Mouse (Mus musculus) liver, embryonic 12.5 days (tissue): Measurements from ENCODE around the gene Ctsl. TPM values are rescaled to one million over a fixed set of nuclear protein-coding genes. Genes with fewer than 3 reads are reported as not detected.

Experiments used
- ATAC-seq: fragments of 200-750 bp; cut with Nextera tagmentation; 2 replicates; pipeline ENCODE4 v1.8.0; 2017; ENCODE audit warnings: moderate number of reproducible peaks, mild to moderate bottlenecking, moderate library complexity
- H3K27ac ChIP-seq: fragments of 300-500 bp; sonication (generic); 2 replicates; pipeline ENCODE4 v1.5.1; 2016; ENCODE audit warnings: mild to moderate bottlenecking
- H3K27me3 ChIP-seq: fragments of 300-500 bp; sonication (generic); replicated peaks from 2 replicates; pipeline ENCODE4 v1.6.1; 2016; ENCODE audit warnings: mild to moderate bottlenecking, moderate library complexity
- H3K36me3 ChIP-seq: fragments of 300-500 bp; sonication (generic); 2 replicates; pipeline ENCODE4 v1.6.1; 2016; ENCODE audit warnings: mild to moderate bottlenecking, moderate library complexity
- H3K4me1 ChIP-seq: fragments of 300-500 bp; sonication (generic); 2 replicates; pipeline ENCODE4 v1.6.1; 2016
- H3K4me2 ChIP-seq: fragments of 300-500 bp; sonication (generic); 2 replicates; pipeline ENCODE4 v1.6.1; 2016; ENCODE audit warnings: mild to moderate bottlenecking, moderate library complexity
- H3K4me3 ChIP-seq: fragments of 300-500 bp; sonication (generic); 2 replicates; pipeline ENCODE4 v1.5.1; 2016; ENCODE audit warnings: mild to moderate bottlenecking, moderate library complexity
- H3K9ac ChIP-seq: fragments of 300-500 bp; sonication (generic); 2 replicates; pipeline ENCODE4 v1.6.1; 2016; ENCODE audit warnings: mild to moderate bottlenecking, moderate library complexity
- H3K9me3 ChIP-seq: fragments of 300-500 bp; sonication (generic); replicated peaks from 2 replicates; pipeline ENCODE4 v1.6.1; 2016; ENCODE audit warnings: mild to moderate bottlenecking, moderate library complexity
- WGBS: fragments of 180-500 bp; shearing (Covaris S2); methylation state at CpG from one replicate; pipeline ENCODE4 v1.1.7; 2016; ENCODE audit not compliant: insufficient replicate concordance; 5-methylcytosine and 5-hydroxymethylcytosine counted together
- polyA plus RNA-seq: library from polyadenylated mRNA; unstranded; fragments of >200 nt; fragmentation: Nextera tagmentation; extraction: Ambion mirVana; gene quantifications from 2 replicates; pipeline ENCODE4 v1.2.1, GENCODE M21; 2016

The Ctsl gene
- polyA plus RNA-seq, 1 experiment from 2014 or later: 117 TPM

GRCm38 (mm10) chr13:64310585-64310984 lies 60.1 kb downstream of the Ctsl start:
- peak overlapping the region; percentile 73 for H3K4me2 ChIP-seq
- WGBS: 69% methylated on average over 6 of the region's 6 CpGs
- no peaks in the 10 kb centered on the region for H3K27me3 ChIP-seq
- no peaks in the 10 kb centered on the region for H3K9me3 ChIP-seq
- H3K4me3 ChIP-seq: no peak overlapping the region
- peaks cover 40% of the 10 kb centered on the region for H3K4me1 ChIP-seq
- H3K9ac ChIP-seq: no peak overlapping the region
- ATAC-seq: no peak
- no peak overlapping the region for H3K27ac ChIP-seq
- H3K36me3 ChIP-seq: peaks cover 20% of the 10 kb centered on the region

- peaks cover 22% of the 10 kb centered on the region for H3K36me3 ChIP-seq
- H3K9me3 ChIP-seq: no peaks in the 10 kb centered on the region
- peak overlapping the region; percentile 10; the same call in 1 of the 2 replicates for H3K27ac ChIP-seq
- no peak overlapping the region for H3K9ac ChIP-seq
- H3K4me1 ChIP-seq: peaks cover 44% of the 10 kb centered on the region
- H3K4me3 ChIP-seq: no peak overlapping the region
- H3K27me3 ChIP-seq: no peaks in the 10 kb centered on the region
- WGBS: 18% methylated on average over 11 of the region's 11 CpGs
- no peak for ATAC-seq
- H3K4me2 ChIP-seq: peak overlapping the region; percentile 73
Observed at GRCm38 (mm10) chr13:64309842-64310241, 60.8 kb downstream of the Ctsl start.

Other genes starting within 250 kb of the Ctsl start
- 3.0 and 3.6 TPM in 2 replicates for gene Slc35d2, start 241.5 kb downstream of the Ctsl start, polyA plus RNA-seq
- 26.1 and 27.2 TPM in 2 replicates for gene Zfp367, start 217.7 kb downstream of the Ctsl start, polyA plus RNA-seq
- gene Habp4, start 209.1 kb downstream of the Ctsl start, polyA plus RNA-seq: 14.0 TPM in 2 replicates
- gene Cdc14b, start 95.6 kb downstream of the Ctsl start, polyA plus RNA-seq: 9.5 and 10.7 TPM in 2 replicates
- 28.2 and 28.6 TPM in 2 replicates for gene Aaed1, start 58.2 kb downstream of the Ctsl start, polyA plus RNA-seq
- gene Cdk20, start 61.4 kb upstream of the Ctsl start, polyA plus RNA-seq: 5.2 and 5.5 TPM in 2 replicates
- not detected in 2 replicates for gene Fam240b, start 126.9 kb upstream of the Ctsl start, polyA plus RNA-seq